Mouse (Mus musculus): ENCODE data around the gene Dse.

DNA sequence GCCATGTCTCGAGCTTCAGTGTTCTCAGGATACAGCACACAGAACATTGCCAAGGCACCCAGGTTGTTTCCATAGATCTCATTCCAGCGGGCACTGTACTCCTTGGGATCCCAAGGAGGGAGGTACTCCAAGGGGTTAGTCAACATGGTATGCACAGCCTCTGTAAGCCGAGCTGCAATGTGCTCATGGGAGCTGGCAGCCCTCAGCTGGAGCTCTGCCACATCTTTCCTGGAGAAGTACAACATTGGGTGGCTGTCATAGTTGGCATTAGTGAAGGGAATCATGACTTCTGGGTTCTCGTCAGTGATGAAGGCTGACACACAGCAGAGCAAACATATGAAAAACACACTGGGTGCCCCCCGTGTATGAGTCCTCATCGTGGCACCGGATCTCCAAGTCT is 23.8 kb downstream of the Dse start:
- TF ChIP-seq CTCF (IDR thresholded peaks at IDR 0.05; ENCODE audit: insufficient read depth, low read length), result no peak
- no peak for TF ChIP-seq POLR2A (IDR thresholded peaks at IDR 0.05; ENCODE audit: borderline replicate concordance, extremely low read depth, low read depth, low read length)

Data from lung, adult 2 months (tissue).